Mouse (Mus musculus) retina, adult 2 months (tissue): Measurements from ENCODE around the gene Gm10134.

Source experiments
- DNase-seq: peaks from one replicate; pipeline ENCODE4 v3.0.0-alpha.2; 2012; ENCODE audit warnings: low read depth, low spot score

Gm10134 gene

DNA sequence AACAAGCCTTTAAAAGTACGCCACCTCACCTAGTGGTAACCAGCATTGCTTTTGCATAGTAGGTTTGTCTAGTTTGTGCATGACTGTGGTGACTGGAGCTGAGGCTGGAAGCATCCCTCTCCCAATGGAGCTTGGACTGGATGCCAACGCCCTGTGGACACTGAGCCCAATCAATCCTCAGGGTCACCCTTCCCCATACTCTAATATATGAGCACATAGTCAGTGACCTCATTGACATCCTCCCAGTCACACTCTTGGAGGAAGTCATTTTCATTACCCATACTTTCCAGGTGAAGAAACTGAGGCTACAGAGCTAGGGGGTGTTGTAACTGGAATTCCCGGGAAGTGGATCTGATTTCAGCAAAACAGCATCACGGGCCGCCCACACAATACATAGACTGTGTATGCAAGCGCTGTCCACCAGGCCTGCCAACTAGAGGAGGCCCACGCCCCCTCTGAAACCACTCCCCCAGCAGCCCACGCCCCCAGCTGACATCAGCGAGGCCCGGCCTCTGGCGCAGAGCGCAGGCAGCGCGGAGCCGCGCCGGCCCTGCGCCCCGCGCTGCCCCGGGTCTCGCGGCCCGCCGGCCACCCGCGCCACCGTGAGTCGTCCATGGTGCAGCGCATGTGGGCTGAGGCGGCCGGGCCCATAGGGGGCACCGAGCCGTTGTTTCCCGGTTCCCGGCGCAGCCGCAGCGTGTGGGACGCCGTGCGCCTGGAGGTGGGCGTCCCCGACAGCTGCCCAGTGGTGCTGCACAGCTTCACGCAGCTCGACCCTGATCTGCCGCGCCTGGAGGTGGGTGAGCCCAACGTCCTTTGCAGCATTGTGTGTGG lies 27.3 kb downstream of the Gm10134 start:
- DNase-seq: no peak

DNA sequence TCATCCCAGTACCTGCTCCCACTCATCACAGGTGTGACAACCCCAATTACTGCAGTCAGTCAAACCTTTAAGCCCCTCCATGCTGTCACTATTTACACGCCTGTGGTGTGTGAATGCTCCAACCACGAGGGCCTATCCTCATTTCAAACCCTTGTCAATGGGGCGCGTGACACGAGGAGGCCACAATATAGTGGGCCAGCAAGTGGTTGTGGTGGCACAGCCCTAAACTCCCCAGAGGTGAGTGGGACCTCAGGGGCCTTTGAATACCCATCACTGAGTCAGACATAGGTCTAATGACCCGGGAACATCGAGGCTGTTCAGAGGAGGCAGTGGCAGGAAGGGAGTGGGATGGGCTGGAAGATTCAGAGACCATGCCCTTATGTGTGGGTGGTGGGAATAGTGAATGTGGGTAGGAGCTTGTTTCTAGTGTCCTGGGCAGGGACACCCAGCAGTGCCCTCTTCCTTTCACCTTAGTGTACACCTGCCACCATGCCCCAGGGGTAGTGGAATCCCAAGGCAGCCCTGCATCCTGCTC lies 28.1 kb downstream of the Gm10134 start:
- no peak for DNase-seq

DNA sequence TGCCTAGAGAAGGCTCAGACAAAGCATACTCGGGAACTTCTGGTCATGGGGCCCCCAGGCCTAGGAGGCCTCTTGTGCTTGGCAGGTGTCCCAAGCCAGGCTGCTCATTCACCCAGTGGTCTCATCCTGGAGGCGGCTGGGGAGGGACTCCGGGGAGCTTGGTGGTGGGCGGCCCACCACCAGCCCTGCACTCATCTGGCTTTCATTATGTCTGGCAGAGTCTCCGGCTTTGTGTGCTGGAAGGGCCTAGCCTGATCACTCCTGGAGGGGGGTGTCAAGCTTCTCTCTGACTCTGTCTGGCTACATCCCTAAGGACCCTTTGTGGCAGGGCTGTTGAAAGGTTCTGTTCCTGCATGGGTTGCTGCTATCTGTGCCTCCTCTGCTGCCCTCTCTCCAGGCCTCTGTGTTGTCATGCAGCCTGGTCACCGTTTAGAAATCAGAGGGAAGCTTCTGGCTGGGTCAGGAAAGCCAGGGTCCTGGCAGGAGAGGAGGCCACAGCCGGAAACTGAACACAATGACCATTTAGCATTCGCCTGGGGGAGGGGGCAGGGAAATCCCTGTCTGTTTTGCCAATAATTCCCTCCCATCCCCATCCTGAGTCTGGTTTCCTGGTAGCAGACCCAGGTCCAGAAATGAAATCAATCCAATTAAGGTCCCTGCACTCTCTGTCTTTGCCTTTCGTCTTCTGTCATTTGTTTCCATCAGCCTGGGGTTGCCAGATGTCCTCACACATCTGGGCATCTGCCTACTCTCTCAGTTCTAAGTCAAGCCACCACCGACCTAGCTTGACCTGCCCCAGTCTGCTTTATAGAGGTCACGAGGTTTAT lies 28.8 kb downstream of the Gm10134 start:
- no peak for DNase-seq

DNA sequence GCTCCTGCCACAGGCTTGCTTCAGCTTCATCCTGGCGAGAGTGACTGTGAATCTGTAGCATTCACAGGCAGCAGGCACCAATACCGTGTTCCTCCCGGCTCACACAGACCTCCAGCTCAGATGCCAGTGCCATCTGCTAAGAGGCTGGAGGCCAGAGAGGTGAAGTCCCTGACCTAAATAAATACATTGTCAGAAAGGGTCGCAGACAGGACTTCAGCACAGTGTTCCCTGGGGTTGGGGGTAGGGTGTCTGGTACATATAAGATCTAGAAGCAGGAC lies 29.3 kb downstream of the Gm10134 start:
- no peak for DNase-seq

DNA sequence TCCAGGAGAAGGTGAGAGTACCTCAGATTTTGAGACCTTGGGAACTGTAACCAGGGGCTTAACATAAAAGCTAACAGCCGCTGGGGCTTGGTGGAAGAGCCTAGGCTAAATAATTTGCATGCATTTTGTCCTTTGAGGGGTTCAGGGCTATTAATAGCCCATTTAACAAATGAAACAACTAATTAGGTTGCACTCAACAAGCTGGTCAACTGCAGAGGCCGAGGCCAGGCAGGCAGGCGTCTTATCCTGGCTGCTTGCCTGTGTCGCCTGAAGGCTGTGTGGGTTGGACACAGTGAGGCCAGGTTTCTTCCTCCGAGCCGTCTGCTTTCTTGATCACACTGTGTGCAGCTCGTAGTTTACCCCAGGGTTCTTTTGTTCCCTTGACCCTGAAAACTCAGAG lies 29.8 kb downstream of the Gm10134 start:
- DNase-seq: no peak

DNA sequence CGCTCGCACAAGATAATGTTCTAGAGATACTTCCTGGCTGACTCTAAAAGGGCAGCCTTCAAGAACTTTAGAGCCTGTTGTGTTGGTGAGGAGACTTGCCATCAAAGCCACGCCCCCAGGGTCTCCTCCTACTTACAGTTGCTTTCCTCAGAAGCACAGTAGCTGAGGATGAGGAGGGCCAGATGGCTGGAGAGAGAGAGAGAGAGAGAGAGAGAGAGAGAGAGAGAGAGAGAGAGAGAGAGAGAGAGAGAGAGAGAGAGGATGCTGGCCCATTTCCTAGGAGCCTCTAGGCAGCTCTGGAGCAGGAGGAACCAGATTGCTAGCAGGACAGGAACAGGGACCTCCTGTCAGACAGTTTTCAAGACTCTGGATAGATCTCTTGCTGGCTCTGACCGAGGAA lies 30.3 kb downstream of the Gm10134 start:
- DNase-seq: no peak

DNA sequence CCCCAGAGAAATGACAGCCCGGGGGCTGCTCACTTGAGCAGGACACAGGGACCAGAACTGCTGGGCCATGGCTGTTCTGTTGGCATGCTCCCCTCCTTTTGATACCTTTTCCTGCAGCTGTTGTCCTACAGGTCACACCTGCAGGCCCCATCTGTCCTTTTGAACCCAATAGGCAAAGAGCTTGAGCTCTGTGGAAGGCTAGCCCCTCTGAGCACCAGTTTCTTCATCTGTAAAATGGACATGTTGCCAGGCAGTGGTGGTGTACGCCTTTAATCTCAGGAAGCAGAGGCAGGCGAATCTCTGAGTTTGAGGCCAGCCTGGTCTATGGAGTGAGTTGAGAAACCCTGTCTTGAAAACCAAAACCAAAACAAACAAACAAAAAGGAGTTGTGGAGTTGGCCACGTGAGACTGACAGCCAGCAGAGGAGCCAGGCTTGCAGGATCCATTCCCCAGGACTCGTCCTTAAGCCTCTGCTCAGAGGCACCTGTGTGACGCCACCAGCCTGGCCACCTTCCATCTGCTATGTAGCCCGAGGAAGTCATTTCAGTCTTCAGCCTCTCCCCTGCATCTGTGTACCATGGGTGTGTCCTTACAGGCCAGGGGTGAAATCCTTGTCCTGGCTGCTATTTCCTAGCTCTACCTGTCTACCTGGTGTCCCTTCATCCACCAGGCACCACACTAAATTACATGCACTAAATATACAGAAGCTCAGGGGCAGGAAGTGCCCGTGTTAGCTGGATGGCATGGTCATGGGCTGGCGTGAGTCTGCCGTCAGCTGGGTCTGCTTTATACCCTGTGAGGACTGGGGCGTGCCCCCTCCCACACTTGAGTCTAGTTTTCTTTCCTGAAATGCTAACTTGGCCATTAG lies 31.1 kb downstream of the Gm10134 start:
- DNase-seq: no peak

DNA sequence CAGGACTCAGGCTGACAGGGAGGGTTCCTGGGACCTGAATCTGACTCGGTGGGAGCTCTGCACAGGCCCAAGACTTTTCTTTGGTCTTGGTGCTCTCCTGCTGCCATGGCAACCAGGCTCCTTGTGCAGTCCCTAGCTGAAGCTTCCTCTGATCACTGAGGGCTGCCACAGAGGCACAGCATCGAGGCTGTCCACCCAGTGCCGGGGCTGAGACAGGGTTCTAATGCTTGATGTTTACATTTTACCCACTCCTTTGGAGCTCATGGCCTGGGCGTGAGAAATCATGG lies 31.7 kb downstream of the Gm10134 start:
- no peak for DNase-seq

DNA sequence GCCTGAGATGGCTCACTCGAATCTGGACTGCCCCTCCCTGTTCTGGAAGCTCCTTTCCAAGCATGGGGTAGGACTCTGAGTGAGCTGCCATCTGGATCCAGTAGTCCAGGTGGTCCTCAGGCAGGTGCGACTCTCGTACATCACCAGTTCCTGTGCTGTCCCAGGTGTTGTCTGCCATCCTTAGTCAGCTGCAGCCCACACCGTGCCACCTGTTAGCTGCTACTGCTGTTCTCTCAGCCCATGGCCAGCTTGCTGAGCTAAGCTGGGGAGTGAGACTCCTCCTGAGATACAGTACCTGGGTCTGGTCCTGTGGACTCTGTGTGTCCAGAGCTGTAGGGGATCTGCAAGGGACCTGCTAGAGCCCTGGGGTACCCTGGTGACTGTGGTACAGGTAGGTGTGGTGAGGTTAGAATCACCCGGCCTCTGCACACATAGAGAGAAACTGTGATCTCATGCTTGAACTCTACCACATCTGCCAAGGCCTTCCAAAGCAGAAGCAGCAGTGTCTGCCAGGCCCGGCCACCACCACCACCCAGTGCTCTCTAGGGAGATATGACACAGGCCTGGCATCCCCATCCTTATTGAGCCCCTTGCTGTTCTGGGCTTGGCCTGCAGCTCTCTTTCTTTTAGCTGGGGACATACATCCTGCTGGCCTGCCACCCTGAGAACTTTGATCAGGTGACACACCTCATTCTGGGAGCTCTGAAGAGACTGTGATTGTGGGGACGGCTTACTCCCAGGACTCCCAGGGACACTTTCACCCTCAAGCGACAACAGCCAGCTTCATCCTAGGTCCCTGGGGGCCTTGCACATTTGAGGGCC lies 32.3 kb downstream of the Gm10134 start:
- no peak for DNase-seq

DNA sequence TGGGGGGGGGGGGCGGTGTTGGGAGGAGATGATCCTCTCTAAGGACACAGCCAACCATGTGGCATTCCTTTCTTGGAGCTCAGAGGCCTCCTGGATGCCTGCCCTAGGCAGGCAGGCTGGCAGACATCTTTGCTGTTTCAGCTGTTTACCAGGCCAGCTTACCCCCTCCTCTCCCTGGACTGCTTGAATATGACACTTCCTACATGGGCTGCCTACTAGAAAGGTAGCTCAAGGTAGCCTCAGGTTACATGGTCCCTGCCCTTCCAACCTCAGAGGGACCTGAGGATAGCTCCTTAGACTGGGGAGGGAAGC lies 32.9 kb downstream of the Gm10134 start:
- DNase-seq: no peak

DNA sequence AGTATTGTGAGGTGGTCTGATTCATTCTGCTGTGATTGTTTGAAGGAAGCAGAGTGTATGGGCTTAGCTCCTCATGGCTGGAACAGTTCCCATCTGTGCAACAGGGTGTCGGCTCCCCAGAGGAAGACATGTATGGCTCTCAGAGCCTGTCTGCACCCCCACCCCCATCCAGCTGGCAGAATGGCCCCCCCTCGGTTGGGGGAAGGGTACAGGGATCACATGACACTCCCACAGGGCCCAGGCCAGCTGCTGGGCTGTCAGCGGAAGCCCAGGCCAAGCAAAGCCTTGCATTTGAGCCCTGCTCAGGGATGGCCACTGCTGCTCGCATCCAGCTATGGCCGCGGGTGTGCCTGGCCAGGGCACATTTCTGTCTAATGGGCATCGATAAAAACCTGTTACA lies 33.3 kb downstream of the Gm10134 start:
- no peak for DNase-seq

DNA sequence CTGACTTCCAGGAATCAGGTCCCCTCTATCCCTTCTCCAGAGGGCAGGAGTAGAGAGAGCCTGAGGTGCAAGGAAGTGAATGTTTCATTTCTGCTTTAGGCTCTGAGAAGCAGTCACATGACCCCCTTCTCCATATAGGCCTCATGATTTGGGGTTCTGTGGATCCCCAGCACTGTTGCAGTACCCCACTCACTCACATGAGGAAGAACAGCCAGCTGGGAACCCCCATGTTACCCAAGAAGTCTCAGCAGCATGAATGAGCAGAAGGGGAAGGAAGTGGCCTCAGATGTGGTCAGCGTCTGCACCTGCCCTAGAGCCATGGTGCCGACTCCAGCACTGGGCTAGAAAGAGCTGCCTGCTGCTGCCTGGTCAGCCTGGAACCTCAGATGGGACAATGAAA lies 34.1 kb downstream of the Gm10134 start:
- DNase-seq: no peak

DNA sequence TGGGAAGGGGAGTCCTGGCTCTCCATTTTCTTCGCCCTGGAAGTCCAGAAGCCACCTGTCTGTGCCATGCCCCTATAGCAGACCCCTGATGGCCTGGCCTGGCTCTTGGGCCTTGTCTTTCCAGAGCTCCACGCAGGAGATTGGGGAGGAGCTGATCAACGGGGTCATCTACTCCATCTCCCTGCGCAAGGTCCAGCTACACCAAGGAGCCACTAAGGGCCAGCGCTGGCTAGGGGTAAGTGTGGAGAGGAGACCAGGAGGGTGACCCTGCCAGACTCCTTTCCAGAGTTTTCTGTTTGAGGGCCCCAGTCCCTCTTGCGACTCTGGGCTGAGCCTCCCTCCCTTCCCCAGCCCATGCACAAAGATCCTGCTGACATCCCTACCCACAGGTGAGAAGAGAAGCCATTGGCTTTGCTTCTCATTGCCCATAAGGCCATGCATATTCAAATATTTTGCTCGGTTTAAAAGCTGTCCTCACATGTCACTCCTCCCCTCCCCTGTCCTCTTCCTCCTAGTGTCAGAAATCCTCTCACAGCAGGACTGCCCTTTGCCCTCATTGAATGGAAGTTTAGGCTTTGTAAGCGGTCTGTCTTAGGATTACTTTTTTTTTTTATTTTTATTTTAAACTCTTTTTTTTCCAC lies 34.8 kb downstream of the Gm10134 start:
- no peak for DNase-seq

DNA sequence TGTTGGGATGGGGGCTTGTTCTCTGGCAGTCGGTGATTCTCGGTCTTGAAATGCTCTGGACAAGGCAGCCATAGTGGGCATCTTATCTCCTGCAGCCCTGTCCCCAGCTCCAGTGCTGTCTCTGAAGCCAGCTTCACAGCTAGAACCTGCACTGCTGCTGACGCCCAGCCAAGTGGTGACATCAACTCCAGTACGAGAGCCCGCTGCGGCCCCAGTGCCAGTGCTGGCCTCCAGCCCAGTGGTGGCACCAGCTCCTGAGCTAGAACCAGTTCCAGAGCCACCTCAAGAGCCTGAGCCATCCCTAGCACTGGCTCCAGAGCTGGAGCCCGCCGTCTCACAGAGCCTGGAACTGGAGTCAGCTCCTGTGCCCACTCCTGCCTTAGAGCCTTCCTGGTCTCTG lies 38.0 kb downstream of the Gm10134 start:
- DNase-seq: no peak

DNA sequence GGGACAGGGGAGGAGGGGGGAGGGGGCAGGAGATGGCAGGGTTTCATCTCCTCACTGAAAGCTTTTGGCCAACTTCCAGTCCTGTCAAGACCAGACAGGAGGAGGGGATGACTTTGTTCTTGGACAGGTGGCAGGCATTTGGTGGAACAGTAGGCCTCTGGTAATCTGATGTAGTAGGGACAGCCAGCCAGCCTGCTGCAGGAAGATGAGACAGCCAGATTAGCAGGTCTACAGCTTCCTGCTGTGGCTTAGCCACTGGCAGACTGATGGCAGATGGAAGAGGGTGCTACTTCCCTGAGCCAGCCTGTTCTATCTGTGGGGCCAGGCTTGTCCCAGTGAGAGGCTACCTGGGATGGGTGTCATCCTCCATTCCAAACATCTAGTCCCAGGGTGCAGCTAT lies 40.1 kb downstream of the Gm10134 start:
- DNase-seq: no peak

DNA sequence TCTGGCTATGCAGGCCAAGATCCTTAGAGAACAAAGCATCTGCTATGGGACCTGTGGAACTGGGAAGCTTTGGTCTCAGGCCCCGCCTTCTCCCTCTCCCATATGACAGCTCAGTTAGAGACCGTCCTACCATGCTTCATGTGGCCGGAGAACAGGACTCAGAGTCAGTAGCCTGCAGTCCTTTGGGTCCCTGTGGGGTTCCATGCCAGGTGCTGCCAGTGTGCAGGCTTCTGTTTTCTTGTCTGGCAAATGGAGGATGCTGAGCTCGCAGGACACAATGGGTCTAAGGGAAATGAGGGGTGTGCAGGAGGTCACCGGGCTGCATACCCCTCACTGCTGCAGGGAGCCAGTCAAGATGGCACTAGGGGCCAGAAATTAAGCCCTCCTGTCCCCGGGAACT lies 40.7 kb downstream of the Gm10134 start:
- DNase-seq: no peak

DNA sequence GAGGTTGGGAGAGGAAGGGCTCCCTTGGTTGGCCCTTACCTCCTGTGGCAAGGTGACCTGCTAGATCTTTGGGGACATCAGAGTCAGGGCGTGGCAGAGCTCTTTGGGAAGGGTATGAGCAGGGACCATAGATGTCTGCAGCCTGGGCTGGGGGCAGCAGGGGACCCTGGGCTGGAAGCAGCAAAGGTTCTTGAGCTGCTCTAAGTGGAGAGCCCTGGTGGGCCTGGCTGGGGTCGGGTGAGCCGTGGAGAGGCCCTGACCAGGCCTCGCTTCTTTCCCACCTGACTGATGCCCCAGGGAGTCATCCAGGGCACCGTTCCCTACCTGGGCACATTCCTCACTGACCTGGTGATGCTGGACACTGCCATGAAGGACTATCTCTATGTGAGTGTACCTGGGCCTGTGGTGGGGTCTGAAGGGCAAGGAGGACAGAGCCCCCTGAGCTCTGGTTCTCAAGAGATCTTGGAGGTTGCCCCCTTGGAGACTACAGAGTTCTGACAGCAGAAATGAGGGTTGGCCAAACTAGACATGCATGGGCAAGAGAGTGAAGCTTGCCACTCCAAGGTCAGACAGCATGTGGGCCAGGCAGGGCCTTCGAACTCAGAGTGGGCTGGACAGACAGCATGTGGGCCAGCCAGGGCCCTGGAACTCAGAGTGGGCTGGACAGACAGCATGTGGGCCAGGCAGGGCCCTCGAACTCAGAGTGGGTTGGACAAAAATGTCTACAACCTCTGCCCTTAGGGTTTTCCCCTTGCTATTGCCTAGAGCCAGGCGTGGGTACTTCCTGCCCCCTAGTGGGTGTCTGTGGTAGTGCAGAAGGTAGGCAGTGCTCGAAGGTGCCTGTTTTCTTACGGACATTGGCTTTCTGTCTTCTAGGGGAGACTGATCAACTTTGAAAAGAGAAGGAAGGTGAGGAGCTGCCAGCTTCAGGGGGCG lies 41.6 kb downstream of the Gm10134 start:
- DNase-seq: peak; percentile 55

DNA sequence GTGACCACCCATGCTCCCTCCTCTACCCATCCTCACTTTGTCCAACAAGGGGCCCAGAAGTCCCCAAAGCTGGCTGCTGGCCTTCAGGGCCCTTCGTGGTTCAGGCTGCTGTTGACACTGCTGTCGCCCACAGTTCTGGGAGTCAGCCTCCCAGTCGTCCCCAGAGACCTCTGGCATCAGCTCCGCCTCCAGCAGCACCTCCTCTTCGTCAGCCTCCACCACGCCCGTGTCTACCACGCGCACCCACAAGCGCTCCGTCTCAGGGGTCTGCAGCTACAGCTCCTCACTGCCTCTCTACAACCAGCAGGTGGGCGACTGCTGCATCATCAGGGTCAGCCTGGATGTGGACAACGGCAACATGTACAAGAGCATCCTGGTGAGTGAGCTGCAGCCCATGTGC lies 43.3 kb downstream of the Gm10134 start:
- DNase-seq: no peak

DNA sequence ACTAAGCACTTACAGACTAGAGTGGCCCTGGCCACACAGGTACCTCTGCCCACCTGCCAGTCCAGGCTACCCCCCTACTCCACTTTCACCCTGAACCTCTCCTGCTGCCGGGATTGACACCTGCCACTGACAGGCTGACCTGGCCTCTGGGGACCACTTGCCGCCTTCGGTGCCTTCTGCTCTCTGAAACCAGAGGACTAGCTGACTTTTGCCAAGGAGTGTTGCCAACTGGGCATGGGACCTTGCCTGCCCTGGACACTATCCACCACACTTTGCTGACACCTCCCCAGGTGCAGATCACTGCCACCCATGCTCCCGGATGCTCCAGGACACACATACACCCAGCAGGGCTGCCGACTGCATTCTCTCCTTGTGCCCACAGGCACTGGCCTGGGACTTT lies 46.4 kb downstream of the Gm10134 start:
- DNase-seq: no peak
